Mouse (Mus musculus) heart, adult 2 months (tissue): ENCODE data around the gene Ythdf1.

Experiments used
- CTCF ChIP-seq: fragments of 200-600 bp; IDR thresholded peaks from 2 replicates; pipeline ENCODE4 v1.8.1; 2022; ENCODE audit warnings: antibody characterized with exemption, mild to moderate bottlenecking, moderate library complexity
- POLR2A ChIP-seq: fragments of 200-500 bp; IDR thresholded peaks from 2 replicates; pipeline ENCODE4 v1.6.1; 2011; ENCODE audit warnings: mild to moderate bottlenecking, low read depth, low read length, control low read depth; ENCODE audit not compliant: insufficient read depth

DNA sequence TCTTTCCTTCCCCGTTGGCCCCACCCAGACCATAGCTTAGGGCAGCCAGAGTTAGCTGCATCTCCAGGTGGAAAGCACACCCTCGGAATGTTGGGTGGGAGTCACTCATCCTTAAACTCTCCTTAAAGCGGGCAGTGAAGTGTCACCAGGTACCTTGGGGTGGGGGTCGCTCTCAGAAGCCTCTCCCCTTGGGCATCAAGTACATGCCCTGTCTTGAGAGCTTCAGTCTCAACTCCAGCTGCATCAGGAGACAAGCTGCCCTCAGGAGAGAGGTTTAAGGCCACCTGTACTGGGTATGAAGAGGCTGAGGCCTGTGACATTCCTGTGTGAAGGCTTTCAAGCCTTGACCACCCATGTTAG lies 30.8 kb downstream of the Ythdf1 start:
- TF ChIP-seq POLR2A (no peak), CTCF (no peak)
